Mouse (Mus musculus) cerebellum, adult 18-20 months (tissue): ENCODE measurements around the gene 4930562C15Rik.

Experiments
- DNase-seq, 2 experiments: peaks; one replicate each; pipeline ENCODE4 v3.0.0; 2021

4930562C15Rik gene

GRCm38 (mm10) chr16:4894201-4894908 is 59.1 kb downstream of the 4930562C15Rik start:
- DNase-seq = no peak

- DNase-seq = peak; percentile 47 to 58
Observed at GRCm38 (mm10) chr16:4896249-4897027, 61.2 kb downstream of the 4930562C15Rik start.

- DNase-seq = no peak
Observed at GRCm38 (mm10) chr16:4897146-4897730, 62.0 kb downstream of the 4930562C15Rik start.

GRCm38 (mm10) chr16:4898881-4899280 is 63.7 kb downstream of the 4930562C15Rik start:
- DNase-seq = no peak

GRCm38 (mm10) chr16:4899711-4900110 is 64.5 kb downstream of the 4930562C15Rik start:
- no peak for DNase-seq

GRCm38 (mm10) chr16:4901167-4901566 is 66.0 kb downstream of the 4930562C15Rik start:
- no peak for DNase-seq

- DNase-seq = no peak
Observed at GRCm38 (mm10) chr16:4902390-4902789, 67.2 kb downstream of the 4930562C15Rik start.

- no peak for DNase-seq
Observed at GRCm38 (mm10) chr16:4903491-4904102, 68.4 kb downstream of the 4930562C15Rik start.

GRCm38 (mm10) chr16:4904878-4905277 is 69.7 kb downstream of the 4930562C15Rik start:
- DNase-seq = no peak

- no peak for DNase-seq
Observed at GRCm38 (mm10) chr16:4905591-4905990, 70.4 kb downstream of the 4930562C15Rik start.

GRCm38 (mm10) chr16:4906559-4906958 is 71.3 kb downstream of the 4930562C15Rik start:
- DNase-seq = no peak

- DNase-seq = peak in 1 of 2 experiments; percentile 30
Observed at GRCm38 (mm10) chr16:4907386-4907785, 72.2 kb downstream of the 4930562C15Rik start.

GRCm38 (mm10) chr16:4907972-4908371 is 72.8 kb downstream of the 4930562C15Rik start:
- no peak for DNase-seq

- no peak for DNase-seq
Observed at GRCm38 (mm10) chr16:4909745-4910144, 74.5 kb downstream of the 4930562C15Rik start.

GRCm38 (mm10) chr16:4910758-4911157 is 75.5 kb downstream of the 4930562C15Rik start:
- no peak for DNase-seq

- DNase-seq = no peak
Observed at GRCm38 (mm10) chr16:4912074-4912648, 76.9 kb downstream of the 4930562C15Rik start.

- DNase-seq = no peak
Observed at GRCm38 (mm10) chr16:4912907-4913782, 77.9 kb downstream of the 4930562C15Rik start.

GRCm38 (mm10) chr16:4913783-4914735 is 78.8 kb downstream of the 4930562C15Rik start:
- DNase-seq = peak; percentile 77 to 88

- no peak for DNase-seq
Observed at GRCm38 (mm10) chr16:4915931-4916330, 80.7 kb downstream of the 4930562C15Rik start.

GRCm38 (mm10) chr16:4916608-4917007 is 81.4 kb downstream of the 4930562C15Rik start:
- DNase-seq = no peak
